Mouse (Mus musculus): Measurements from ENCODE around the gene Rps27. TPM values are rescaled to one million over a fixed set of nuclear protein-coding genes. Genes with fewer than 3 reads are reported as not detected.

The Rps27 gene
- polyA plus RNA-seq, 1 experiment from 2014 or later, result 1,028 TPM

- H3K9ac ChIP-seq, result peak overlapping the region; percentile 72
- H3K27ac ChIP-seq, result no peak overlapping the region
- H3K36me3 ChIP-seq, result peaks cover 13% of the 10 kb centered on the region
- peaks cover 11% of the 10 kb centered on the region for H3K4me1 ChIP-seq
- H3K4me3 ChIP-seq, result peak overlapping the region; percentile 64
- no peak for ATAC-seq (ENCODE audit: low FRiP score, low read depth)
- H3K27me3 ChIP-seq (replicated peaks), result no peaks in the 10 kb centered on the region
- peak overlapping the region; percentile 76 for H3K4me2 ChIP-seq (replicated peaks)
- H3K9me3 ChIP-seq, result no peaks in the 10 kb centered on the region
- WGBS, result 10% methylated on average over 10 of the region's 10 CpGs
Observed at GRCm38 (mm10) chr3:90248746-90249100, 35.3 kb upstream of the Rps27 start.

GRCm38 (mm10) chr3:90247960-90248745, 34.7 kb upstream of the Rps27 start, which contains the start of gene Slc39a1:
Slc39a1 (plus strand) TSS chr3:90248172.
- Histone ChIP-seq H3K36me3 (peaks cover 13% of the 10 kb centered on the region), H3K4me1 (peaks cover 17% of the 10 kb centered on the region), H3K27me3 (replicated peaks) (no peaks in the 10 kb centered on the region), H3K4me3 (peak within 1 kb of the TSS; percentile 64), H3K9ac (peak within 1 kb of the TSS; percentile 72), H3K27ac (peak within 1 kb of the TSS; percentile 59), H3K9me3 (no peaks in the 10 kb centered on the region), H3K4me2 (replicated peaks) (peak within 1 kb of the TSS; percentile 76)
- WGBS, result under 1% methylated on average over 44 of the region's 44 CpGs
- peak; percentile 94 for ATAC-seq (ENCODE audit: low FRiP score, low read depth)

- peak; percentile 21 for ATAC-seq (ENCODE audit: low FRiP score, low read depth)
- peaks cover 13% of the 10 kb centered on the region for H3K36me3 ChIP-seq
- H3K9ac ChIP-seq, result peak overlapping the region; percentile 47
- H3K4me1 ChIP-seq, result peaks cover 22% of the 10 kb centered on the region
- no peaks in the 10 kb centered on the region for H3K9me3 ChIP-seq
- H3K27me3 ChIP-seq (replicated peaks), result no peaks in the 10 kb centered on the region
- WGBS, result under 1% methylated on average over 3 of the region's 3 CpGs
- peak overlapping the region; percentile 76 for H3K4me2 ChIP-seq (replicated peaks)
- H3K27ac ChIP-seq, result peak overlapping the region; percentile 59
- peak overlapping the region; percentile 64 for H3K4me3 ChIP-seq
Observed at GRCm38 (mm10) chr3:90247630-90247959, 34.1 kb upstream of the Rps27 start.

- Histone ChIP-seq H3K4me3 (no peak overlapping the region), H3K9ac (no peak overlapping the region), H3K9me3 (no peaks in the 10 kb centered on the region), H3K4me1 (peaks cover 23% of the 10 kb centered on the region), H3K4me2 (replicated peaks) (no peak overlapping the region), H3K36me3 (peaks cover under 1% of the 10 kb centered on the region; the same call in 1 of the 2 replicates), H3K27ac (no peak overlapping the region), H3K27me3 (replicated peaks) (no peaks in the 10 kb centered on the region)
- 74% methylated on average over 2 of the region's 2 CpGs for WGBS
- ATAC-seq (ENCODE audit: low FRiP score, low read depth), result no peak
Observed at GRCm38 (mm10) chr3:90245406-90245805, 32.0 kb upstream of the Rps27 start.

- peak within 1 kb of the TSS; percentile 72 for H3K4me2 ChIP-seq (replicated peaks)
- H3K36me3 ChIP-seq, result no peaks in the 10 kb centered on the region
- H3K9me3 ChIP-seq, result no peaks in the 10 kb centered on the region
- H3K4me3 ChIP-seq, result peak within 1 kb of the TSS; percentile 32
- no peak within 1 kb of the TSS for H3K27ac ChIP-seq
- H3K27me3 ChIP-seq (replicated peaks), result no peaks in the 10 kb centered on the region
- H3K9ac ChIP-seq, result peak within 1 kb of the TSS; percentile 44
- H3K4me1 ChIP-seq, result peaks cover 14% of the 10 kb centered on the region
- 3% methylated on average over 19 of the region's 19 CpGs for WGBS
- ATAC-seq (ENCODE audit: low FRiP score, low read depth), result peak; percentile 69
Observed at GRCm38 (mm10) chr3:90242984-90243775, 29.7 kb upstream of the Rps27 start, which contains the start of gene Creb3l4. Creb3l4 (minus strand) TSS chr3:90243512.

GRCm38 (mm10) chr3:90241669-90242358, 28.4 kb upstream of the Rps27 start:
- no peak overlapping the region for H3K4me2 ChIP-seq (replicated peaks)
- H3K4me3 ChIP-seq, result no peak overlapping the region
- ATAC-seq (ENCODE audit: low FRiP score, low read depth), result no peak
- H3K27ac ChIP-seq, result no peak overlapping the region
- no peaks in the 10 kb centered on the region for H3K9me3 ChIP-seq
- H3K9ac ChIP-seq, result no peak overlapping the region
- H3K4me1 ChIP-seq, result peaks cover 14% of the 10 kb centered on the region
- 89% methylated on average over 10 of the region's 10 CpGs for WGBS
- no peaks in the 10 kb centered on the region for H3K36me3 ChIP-seq
- H3K27me3 ChIP-seq (replicated peaks), result no peaks in the 10 kb centered on the region

- Histone ChIP-seq H3K9ac (no peak overlapping the region), H3K4me2 (replicated peaks) (no peak overlapping the region), H3K4me3 (no peak overlapping the region), H3K4me1 (peaks cover 14% of the 10 kb centered on the region), H3K27me3 (replicated peaks) (no peaks in the 10 kb centered on the region), H3K27ac (no peak overlapping the region), H3K36me3 (no peaks in the 10 kb centered on the region; the same call in 1 of the 2 replicates), H3K9me3 (no peaks in the 10 kb centered on the region)
- no peak for ATAC-seq (ENCODE audit: low FRiP score, low read depth)
- WGBS, result 89% methylated on average over 2 of the region's 2 CpGs
Observed at GRCm38 (mm10) chr3:90241251-90241650, 27.8 kb upstream of the Rps27 start.

- Histone ChIP-seq H3K36me3 (peaks cover 18% of the 10 kb centered on the region), H3K27me3 (replicated peaks) (no peaks in the 10 kb centered on the region), H3K4me1 (peaks cover 8% of the 10 kb centered on the region; the same call in 1 of the 2 replicates), H3K9ac (peak within 1 kb of the TSS; percentile 75), H3K4me3 (peak within 1 kb of the TSS; percentile 74), H3K4me2 (replicated peaks) (peak within 1 kb of the TSS; percentile 90), H3K9me3 (no peaks in the 10 kb centered on the region), H3K27ac (peak within 1 kb of the TSS; percentile 68; the same call in 1 of the 2 replicates)
- ATAC-seq (ENCODE audit: low FRiP score, low read depth), result peak; percentile 96
- under 1% methylated on average over 61 of the region's 61 CpGs for WGBS
Observed at GRCm38 (mm10) chr3:90231507-90232333, 18.3 kb upstream of the Rps27 start, which contains the start of gene Jtb. Jtb (plus strand) TSS chr3:90231597.

GRCm38 (mm10) chr3:90231075-90231474, 17.6 kb upstream of the Rps27 start:
- Histone ChIP-seq H3K27me3 (replicated peaks) (no peaks in the 10 kb centered on the region), H3K36me3 (peaks cover 19% of the 10 kb centered on the region), H3K9me3 (no peaks in the 10 kb centered on the region), H3K9ac (peak overlapping the region; percentile 75; the same call in 1 of the 2 replicates), H3K4me3 (peak overlapping the region; percentile 74), H3K4me1 (peaks cover 8% of the 10 kb centered on the region; the same call in 1 of the 2 replicates), H3K4me2 (replicated peaks) (peak overlapping the region; percentile 90), H3K27ac (no peak overlapping the region)
- ATAC-seq (ENCODE audit: low FRiP score, low read depth), result no peak
- 16% methylated on average over 8 of the region's 8 CpGs for WGBS

GRCm38 (mm10) chr3:90224331-90224730, 10.9 kb upstream of the Rps27 start:
- WGBS, result 79% methylated on average over 10 of the region's 10 CpGs
- no peaks in the 10 kb centered on the region for H3K27me3 ChIP-seq (replicated peaks)
- no peak overlapping the region for H3K27ac ChIP-seq
- H3K4me2 ChIP-seq (replicated peaks), result no peak overlapping the region
- no peak overlapping the region for H3K4me3 ChIP-seq
- peaks cover 11% of the 10 kb centered on the region for H3K4me1 ChIP-seq
- no peak overlapping the region for H3K9ac ChIP-seq
- H3K9me3 ChIP-seq, result no peaks in the 10 kb centered on the region
- ATAC-seq (ENCODE audit: low FRiP score, low read depth), result no peak
- peaks cover 18% of the 10 kb centered on the region for H3K36me3 ChIP-seq

- Histone ChIP-seq H3K27ac (no peak overlapping the region), H3K4me2 (replicated peaks) (no peak overlapping the region), H3K27me3 (replicated peaks) (no peaks in the 10 kb centered on the region), H3K9me3 (no peaks in the 10 kb centered on the region), H3K36me3 (peaks cover 18% of the 10 kb centered on the region), H3K4me3 (no peak overlapping the region), H3K9ac (no peak overlapping the region), H3K4me1 (peaks cover 11% of the 10 kb centered on the region)
- ATAC-seq (ENCODE audit: low FRiP score, low read depth), result no peak
- WGBS, result 87% methylated on average over 3 of the region's 3 CpGs
Observed at GRCm38 (mm10) chr3:90222941-90223340, 9.5 kb upstream of the Rps27 start.
